Mouse (Mus musculus): ENCODE measurements around the gene Nod2.

Gene Nod2

GRCm38 (mm10) chr8:88646837-88647778 is at the start of gene Nod2:
Gene Nod2, plus strand, starts transcription at chr8:88647315.
- peak; percentile 94 for DNase-seq

GRCm38 (mm10) chr8:88598578-88598977 is 48.5 kb upstream of the Nod2 start:
- DNase-seq = no peak

- DNase-seq = no peak
Observed at GRCm38 (mm10) chr8:88599491-88599890, 47.6 kb upstream of the Nod2 start.

GRCm38 (mm10) chr8:88603446-88603989 is 43.6 kb upstream of the Nod2 start:
- DNase-seq = no peak

GRCm38 (mm10) chr8:88604065-88605038 is 42.8 kb upstream of the Nod2 start:
- peak; percentile 71 for DNase-seq

GRCm38 (mm10) chr8:88605361-88606040 is 41.6 kb upstream of the Nod2 start:
- peak; percentile 61 for DNase-seq

GRCm38 (mm10) chr8:88609036-88609435 is 38.1 kb upstream of the Nod2 start:
- no peak for DNase-seq

- no peak for DNase-seq
Observed at GRCm38 (mm10) chr8:88610271-88610670, 36.8 kb upstream of the Nod2 start.

- no peak for DNase-seq
Observed at GRCm38 (mm10) chr8:88614981-88615380, 32.1 kb upstream of the Nod2 start.

GRCm38 (mm10) chr8:88618612-88619011 is 28.5 kb upstream of the Nod2 start:
- DNase-seq = no peak

GRCm38 (mm10) chr8:88619513-88619912 is 27.6 kb upstream of the Nod2 start:
- DNase-seq = peak; percentile 33

- DNase-seq = no peak
Observed at GRCm38 (mm10) chr8:88620931-88621330, 26.2 kb upstream of the Nod2 start.

- DNase-seq = peak; percentile 91
Observed at GRCm38 (mm10) chr8:88621408-88621807, 25.7 kb upstream of the Nod2 start.

- DNase-seq = no peak
Observed at GRCm38 (mm10) chr8:88623351-88623750, 23.8 kb upstream of the Nod2 start.

- DNase-seq = no peak
Observed at GRCm38 (mm10) chr8:88624276-88624675, 22.8 kb upstream of the Nod2 start.

GRCm38 (mm10) chr8:88626433-88626832 is 20.7 kb upstream of the Nod2 start:
- no peak for DNase-seq

GRCm38 (mm10) chr8:88626940-88627264 is 20.2 kb upstream of the Nod2 start:
- no peak for DNase-seq

- DNase-seq = peak; percentile 75
Observed at GRCm38 (mm10) chr8:88627265-88627991, 19.7 kb upstream of the Nod2 start.

- no peak for DNase-seq
Observed at GRCm38 (mm10) chr8:88628001-88628774, 18.9 kb upstream of the Nod2 start.

GRCm38 (mm10) chr8:88630225-88630624 is 16.9 kb upstream of the Nod2 start:
- DNase-seq = peak; percentile 48

- DNase-seq = peak; percentile 61
Observed at GRCm38 (mm10) chr8:88631081-88631480, 16.0 kb upstream of the Nod2 start.
